Mouse (Mus musculus) bone marrow, adult 2 months (tissue): Measurements from ENCODE around the gene Mkrn2os.

Experiments
- CTCF ChIP-seq: fragments of 200-500 bp; IDR thresholded peaks from 2 replicates; pipeline ENCODE4 v1.5.1; 2011; ENCODE audit warnings: low read length, control low read depth; ENCODE audit not compliant: control insufficient read depth, insufficient read depth
- POLR2A ChIP-seq: fragments of 200-500 bp; IDR thresholded peaks from 2 replicates; pipeline ENCODE4 v1.6.1; 2011; ENCODE audit warnings: low read depth, mild to moderate bottlenecking, control low read depth, low read length, borderline replicate concordance; ENCODE audit not compliant: control insufficient read depth

- TF ChIP-seq POLR2A, result peak; percentile 32; the same call in 1 of the 2 replicates
- no peak; the same call in 1 of the 2 replicates for TF ChIP-seq CTCF
Measured at GRCm38 (mm10) chr6:115544442-115544970, 47.9 kb downstream of the Mkrn2os start, which contains the start of gene Tsen2.
